Mouse (Mus musculus) brain, adult 2 months (tissue): ENCODE data around the gene Kalrn.

ENCODE experiments used
- DNase-seq: peaks from one replicate; pipeline ENCODE4 v3.0.0; 2011; ENCODE audit warnings: low read depth, low spot score

Gene Kalrn

DNA sequence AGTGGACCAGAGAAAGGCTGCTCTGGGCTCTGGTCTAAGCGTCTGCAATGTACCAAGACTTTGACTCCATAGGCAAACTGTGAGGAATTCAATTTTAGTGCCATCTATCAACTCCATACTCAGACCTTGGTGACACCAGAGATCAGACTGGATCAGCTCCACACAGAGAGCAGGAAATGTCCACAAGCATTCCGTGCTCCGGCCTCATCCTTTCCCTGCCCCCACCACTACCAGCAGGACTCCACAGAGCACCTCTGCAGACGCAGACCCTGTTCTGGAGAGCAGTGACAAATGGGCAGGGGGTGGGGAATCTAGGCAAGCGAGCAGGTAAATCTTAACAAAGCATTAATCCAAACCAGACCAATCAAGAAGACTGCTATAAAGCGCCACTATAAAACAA, 15.4 kb downstream of the Kalrn start:
- no peak for DNase-seq

GRCm38 (mm10) chr16:34552731-34553130, 20.6 kb downstream of the Kalrn start:
- no peak for DNase-seq

- DNase-seq, result no peak
These were observed 23.8 kb downstream of the Kalrn start for GRCm38 (mm10) chr16:34549470-34549999.

GRCm38 (mm10) chr16:34546805-34547509, 26.4 kb downstream of the Kalrn start:
- DNase-seq, result no peak

DNA sequence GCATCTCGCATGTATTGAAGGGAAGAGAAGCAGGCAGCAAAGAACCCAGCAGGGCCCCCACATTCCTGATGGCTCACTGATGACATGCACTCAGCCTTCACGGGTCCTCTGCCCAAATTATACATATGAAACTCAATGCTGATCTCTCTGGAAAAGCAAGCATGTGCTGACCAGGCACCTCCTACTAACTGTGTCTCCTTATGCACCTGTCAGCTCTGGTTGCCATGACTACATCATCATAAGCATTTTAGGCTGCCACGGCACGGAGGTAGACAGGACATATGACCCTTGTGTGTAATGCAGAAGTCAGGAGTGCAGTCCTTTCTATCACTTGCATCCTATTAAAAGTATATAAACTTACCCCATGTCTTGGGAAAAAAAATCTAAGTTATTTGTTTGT, 29.6 kb downstream of the Kalrn start:
- no peak for DNase-seq

GRCm38 (mm10) chr16:34542341-34542740, 31.0 kb downstream of the Kalrn start:
- DNase-seq, result no peak

DNA sequence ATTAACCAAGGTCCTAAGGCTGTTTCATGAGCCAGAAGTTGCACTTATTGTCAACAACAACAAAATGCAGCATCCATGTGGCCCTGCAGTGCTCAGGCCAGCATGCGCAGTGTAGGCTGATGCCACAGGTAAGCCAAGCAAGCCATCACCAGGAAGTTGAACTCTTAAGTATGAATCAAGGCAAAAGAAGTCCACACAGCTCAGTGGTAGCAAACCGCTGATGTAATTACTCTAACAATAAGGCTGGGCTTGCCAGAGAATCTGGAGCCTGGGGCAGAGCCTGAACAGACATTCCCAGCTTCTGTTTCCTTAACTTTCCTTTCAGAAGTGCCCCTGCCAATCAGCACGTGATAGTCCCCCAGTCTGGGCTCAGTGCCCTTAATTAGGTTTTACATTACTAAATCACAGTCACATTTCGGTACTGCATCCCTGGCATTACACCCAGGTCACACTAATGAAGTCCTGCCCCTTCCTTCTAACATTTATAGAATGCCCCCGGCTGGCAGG, 34.6 kb downstream of the Kalrn start:
- DNase-seq, result no peak

DNA sequence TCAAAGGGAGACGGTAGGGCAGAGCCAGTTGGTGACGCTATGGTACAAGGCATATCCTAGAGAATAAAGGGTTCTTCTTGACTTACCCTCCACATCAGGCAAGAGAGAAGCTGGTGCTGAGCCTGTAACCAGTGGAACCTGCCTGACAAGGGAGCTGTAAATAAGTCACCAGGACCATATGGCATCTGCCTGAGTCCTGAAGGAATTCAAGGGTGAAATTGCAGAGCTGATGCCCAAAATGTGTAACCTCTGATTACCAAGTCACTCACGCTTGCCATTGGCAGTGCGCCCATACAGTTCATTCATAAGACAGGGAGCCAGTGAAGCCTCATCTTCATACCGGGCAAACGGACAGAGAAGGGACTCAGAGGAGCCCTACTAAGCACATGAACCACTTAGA, 37.0 kb downstream of the Kalrn start:
- DNase-seq, result peak; percentile 83

- DNase-seq, result peak; percentile 28
These were observed 38.2 kb downstream of the Kalrn start for GRCm38 (mm10) chr16:34535135-34535534.

DNA sequence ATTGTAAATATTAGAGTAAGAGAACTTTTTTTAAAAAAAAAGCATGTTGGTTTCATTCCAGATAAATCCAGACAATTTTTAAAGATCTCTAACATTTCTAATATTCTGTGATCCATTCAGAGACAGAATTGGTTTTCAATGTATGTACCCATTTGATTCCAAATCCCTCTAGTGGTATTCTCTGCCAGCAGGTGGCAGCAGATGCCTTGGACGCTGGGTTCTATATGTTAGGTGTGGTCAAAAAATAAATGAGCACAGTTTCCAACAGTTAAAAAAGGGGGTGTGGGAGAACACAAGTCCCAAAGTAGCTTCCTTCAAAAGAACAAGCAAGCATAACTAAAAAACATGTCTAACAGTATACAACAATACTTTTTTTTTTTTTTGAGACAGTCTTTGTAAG, 41.8 kb downstream of the Kalrn start:
- DNase-seq, result peak; percentile 79

DNA sequence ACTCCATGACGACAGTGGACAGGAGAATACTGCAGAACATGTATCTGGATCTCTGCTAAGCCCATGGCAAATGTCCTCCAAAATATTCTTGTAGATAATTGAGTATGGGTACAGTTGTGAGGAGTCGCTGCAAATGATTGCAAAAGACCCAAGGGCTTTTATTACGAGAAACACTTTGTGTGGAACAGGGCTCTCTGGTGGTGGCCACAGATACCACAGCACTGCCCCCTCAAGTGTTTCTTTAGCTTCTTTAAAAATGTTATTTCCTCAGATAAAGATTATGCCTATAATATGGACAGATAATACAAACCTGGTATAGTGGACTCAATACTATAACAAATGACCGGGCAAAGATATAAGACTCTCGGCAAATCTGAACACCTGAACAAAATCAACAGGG, 43.3 kb downstream of the Kalrn start:
- no peak for DNase-seq

GRCm38 (mm10) chr16:34528234-34528983, 44.9 kb downstream of the Kalrn start:
- no peak for DNase-seq

DNA sequence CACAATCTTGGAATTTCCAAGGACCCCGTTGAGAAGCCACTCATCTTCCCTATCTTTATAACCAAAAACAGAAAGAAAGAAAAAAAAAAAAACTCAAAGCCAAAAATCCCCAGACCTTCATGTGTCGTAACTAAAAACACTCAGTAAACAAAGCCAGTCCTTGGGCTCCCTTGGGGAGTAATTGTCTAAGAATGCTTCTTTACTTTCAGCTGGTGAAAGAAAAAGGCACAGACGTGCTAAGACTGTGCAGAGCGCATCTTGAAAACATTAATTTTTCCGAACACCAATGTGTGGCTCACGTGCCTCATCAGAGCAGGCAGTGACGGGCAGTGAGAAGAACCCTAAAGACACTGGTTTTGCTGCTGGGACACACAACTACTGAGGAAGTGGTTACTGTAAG, 47.0 kb downstream of the Kalrn start:
- DNase-seq, result no peak

GRCm38 (mm10) chr16:34525866-34526265, 47.5 kb downstream of the Kalrn start:
- DNase-seq, result peak; percentile 90

DNA sequence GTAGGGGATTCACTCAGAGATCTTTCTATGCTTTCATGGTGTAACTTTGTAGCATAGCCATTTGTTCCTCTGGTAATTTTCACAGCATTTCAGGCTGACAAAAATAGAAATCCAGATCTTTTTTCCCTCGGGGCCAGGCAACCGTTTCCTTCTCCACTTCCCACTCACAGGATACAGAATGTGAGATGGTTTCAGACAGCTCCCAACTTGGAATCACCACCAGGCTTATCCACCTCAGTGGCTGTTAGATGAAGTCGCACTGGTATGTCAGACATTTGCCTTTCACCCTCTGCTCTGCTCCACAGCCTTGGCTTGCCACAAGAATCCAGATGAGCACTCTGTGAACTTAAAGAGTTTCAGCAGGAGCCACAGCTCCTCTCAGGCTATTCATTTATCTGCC, 48.1 kb downstream of the Kalrn start:
- DNase-seq, result peak; percentile 83

DNA sequence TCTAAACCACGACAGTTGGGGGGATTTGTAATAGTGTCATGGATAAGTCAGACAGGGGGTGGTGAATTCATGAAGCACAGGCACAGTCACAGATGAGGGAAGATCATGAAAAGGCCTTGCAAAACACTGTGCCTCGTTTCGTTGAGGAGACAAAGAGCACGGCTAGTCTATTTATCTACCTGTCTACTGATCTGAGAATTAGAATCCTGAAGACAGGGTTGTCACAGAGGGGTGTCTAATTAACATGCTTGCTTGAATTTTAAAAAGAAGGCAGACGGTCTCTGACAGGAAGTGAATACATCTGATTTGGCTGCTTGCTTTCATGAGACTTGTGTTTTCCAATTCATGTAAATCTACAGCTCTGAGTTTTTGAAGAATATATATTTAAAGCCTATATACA, 52.3 kb downstream of the Kalrn start:
- no peak for DNase-seq

DNA sequence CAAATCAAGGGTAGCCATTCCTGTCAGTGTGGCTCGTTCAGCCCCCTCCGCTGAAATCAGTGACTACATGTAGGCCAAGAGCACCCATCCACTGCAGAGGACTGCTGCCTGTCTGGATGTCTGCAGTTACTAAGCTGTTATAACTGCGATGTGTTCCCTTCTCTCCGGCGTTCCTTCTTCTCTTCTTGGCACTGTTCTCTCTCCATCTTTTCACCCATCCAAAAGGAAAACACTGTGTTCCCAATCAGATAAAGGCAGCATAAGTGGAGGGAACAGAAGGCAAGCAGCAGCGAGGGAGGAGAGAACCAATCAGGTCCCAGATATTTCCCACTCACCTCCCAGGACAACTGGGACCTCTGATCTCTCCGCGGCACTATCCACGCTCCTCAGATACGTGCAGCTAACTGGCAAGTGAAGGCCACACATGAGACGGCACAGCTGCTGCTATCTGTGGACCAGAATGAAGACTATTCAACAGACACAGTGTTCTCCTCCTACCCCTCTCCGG, 56.4 kb downstream of the Kalrn start:
- DNase-seq, result peak; percentile 72

- DNase-seq, result no peak
These were observed 57.8 kb downstream of the Kalrn start for GRCm38 (mm10) chr16:34515485-34515884.

GRCm38 (mm10) chr16:34513956-34514593, 59.3 kb downstream of the Kalrn start:
- peak; percentile 93 for DNase-seq

DNA sequence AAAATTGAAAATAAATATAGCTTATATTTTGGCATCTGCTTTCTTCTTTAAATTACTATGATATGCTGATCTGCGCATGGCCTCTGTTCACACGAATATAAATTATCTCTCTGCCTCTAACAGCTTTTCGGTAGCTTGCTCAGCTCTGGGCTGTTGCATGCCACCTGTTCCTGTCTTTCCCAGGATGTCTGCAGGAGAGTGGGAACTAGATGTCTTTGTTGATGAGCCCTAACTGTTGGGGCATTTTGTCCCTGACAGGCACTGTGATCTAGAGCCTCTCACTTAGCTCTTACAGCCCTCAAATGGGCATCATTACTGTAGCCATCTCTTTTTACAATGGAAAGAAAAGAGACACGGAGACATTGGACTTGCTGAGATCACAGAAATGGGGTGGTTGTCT, 61.0 kb downstream of the Kalrn start:
- no peak for DNase-seq

DNA sequence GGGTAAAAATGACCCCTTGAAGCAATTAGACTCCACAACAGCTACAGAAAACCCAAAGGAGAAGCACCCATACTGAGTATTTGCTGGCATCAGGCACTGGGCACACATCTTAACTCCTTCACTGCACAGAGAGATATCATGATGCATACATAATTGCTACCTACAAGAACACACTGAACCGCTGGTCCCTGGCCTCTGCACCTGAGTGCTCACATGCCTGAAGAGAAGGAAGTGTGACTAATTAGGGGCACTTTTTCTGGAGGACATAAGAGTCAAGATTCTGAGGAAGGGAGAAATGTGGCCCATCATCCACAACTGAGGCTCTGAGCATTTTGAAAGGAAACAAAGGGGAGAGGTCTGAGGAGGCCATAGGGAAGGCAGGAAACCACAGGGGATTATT, 65.2 kb downstream of the Kalrn start:
- no peak for DNase-seq

DNA sequence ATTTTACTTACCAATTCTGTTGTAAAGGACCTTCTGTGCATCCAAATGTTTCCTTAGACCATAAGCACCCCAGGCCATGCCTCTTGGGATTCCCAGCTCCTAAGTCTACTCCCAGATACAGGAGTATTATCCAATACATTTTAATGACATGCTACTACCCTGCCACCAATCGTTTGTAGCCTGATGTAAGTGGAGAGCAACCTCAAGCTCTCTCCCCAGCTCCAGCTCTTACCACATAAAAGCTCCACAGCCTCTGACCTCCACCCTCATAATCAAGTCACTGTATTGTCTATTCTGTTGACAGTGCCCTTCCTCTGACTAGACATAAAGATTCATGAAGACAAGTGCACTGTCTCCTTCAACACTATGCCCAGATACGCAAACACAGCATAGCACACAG, 67.3 kb downstream of the Kalrn start:
- DNase-seq, result no peak
